Mouse (Mus musculus): ENCODE results near the gene Ankrd44. TPM values are rescaled to one million over a fixed set of nuclear protein-coding genes. Genes with fewer than 3 reads are reported as not detected.

Gene Ankrd44
- polyA plus RNA-seq, 1 experiment from 2014 or later = 11.4 TPM

DNA sequence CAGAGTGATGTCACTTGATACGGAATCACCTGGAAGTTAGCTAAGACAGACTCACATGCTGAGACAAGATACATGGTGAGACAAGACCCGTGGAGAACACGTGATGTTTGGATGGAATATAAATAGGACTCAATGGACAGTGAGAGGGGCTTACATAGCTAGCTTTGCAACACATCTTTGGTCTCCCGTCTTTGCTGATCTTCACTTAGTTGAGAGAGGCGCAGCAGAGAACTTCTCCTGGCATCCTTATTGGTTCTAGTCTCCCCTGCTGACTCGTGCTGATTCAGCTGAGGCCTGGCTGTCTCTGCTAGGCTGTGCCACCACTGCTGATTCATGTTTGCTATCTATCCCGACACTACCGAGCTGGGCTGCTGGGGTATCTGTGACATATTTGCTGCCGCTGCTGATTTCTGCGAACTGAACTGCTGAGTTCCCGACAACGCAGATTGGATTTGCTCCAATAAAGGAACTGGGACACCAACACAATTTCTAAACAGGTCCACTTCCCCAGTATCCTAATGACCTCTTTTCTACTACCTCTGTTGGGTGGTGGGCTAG, 23.4 kb downstream of the Ankrd44 start:
- no peaks in the 10 kb centered on the region for H3K27me3 ChIP-seq (ENCODE audit: control insufficient read depth, insufficient read depth, low read length)
- H3K9ac ChIP-seq (ENCODE audit: low read length) = no peak overlapping the region
- H3K4me3 ChIP-seq (ENCODE audit: low read length) = no peak overlapping the region
- H3K4me1 ChIP-seq (ENCODE audit: control insufficient read depth, insufficient read depth, low read length) = peaks cover 38% of the 10 kb centered on the region
- 77% methylated on average over 12 of the region's 12 CpGs for WGBS
- no peak overlapping the region for H3K4me2 ChIP-seq (ENCODE audit: low read depth, low read length)
- H3K27ac ChIP-seq (ENCODE audit: low read length) = no peak overlapping the region
- ATAC-seq (replicated peaks; ENCODE audit: extremely low read depth, insufficient read depth, low FRiP score) = no peak
- no peaks in the 10 kb centered on the region for H3K36me3 ChIP-seq (ENCODE audit: control insufficient read depth, insufficient read depth)
- 0 out of 2 replicates have a peak, but pooled peaks cover 5% of the 10 kb centered on the region for H3K9me3 ChIP-seq (replicated peaks; ENCODE audit: control insufficient read depth, low read length)

DNA sequence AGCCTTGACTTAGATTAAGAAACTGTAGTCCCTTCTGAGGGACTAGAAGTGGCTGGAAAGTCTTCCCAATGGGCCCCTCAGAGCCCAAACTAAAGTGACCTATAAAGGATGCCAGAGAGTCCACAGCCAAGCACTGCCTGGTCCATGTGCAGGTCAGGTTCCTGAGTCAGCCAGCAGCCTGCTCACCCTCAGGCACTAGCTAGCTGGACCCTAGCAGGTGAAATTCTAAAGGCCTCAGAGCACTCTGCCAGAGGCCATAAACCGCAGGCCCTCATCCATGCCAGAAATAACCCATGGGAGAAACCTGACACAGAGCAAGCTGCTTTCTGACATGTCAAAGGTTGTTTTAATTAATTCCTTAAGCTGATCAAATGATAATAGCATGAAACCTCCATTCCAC, 25.1 kb downstream of the Ankrd44 start:
- H3K4me1 ChIP-seq (ENCODE audit: control insufficient read depth, insufficient read depth, low read length) = peaks cover 38% of the 10 kb centered on the region
- no peaks in the 10 kb centered on the region for H3K36me3 ChIP-seq (ENCODE audit: control insufficient read depth, insufficient read depth)
- WGBS = 44% methylated on average over 1 of the region's 1 CpGs

DNA sequence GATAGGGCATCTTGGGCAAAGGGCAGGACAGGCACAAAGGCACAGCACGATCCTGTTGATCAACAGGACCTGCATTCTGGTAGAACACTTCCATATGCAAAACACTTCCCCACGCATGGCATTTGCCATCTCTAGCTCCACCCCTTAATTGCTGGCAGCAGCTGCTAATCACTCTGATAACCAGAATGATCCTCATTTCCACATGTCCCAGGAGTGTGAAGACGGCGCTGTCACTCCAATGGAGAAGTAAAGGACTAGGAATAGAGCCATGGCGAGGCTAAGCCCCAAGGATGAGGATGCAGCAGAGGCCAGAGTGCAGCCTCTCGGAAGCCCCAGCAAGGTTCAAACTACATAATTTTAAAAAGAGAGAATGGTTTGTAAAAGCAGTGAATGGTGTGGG, 26.9 kb downstream of the Ankrd44 start:
- H3K36me3 ChIP-seq (ENCODE audit: control insufficient read depth, insufficient read depth) = no peaks in the 10 kb centered on the region
- 0 out of 2 replicates have a peak, but pooled peaks have one; percentile 31 for ATAC-seq (replicated peaks; ENCODE audit: extremely low read depth, insufficient read depth, low FRiP score)
- 60% methylated on average over 6 of the region's 6 CpGs for WGBS
- no peak overlapping the region for H3K27ac ChIP-seq (ENCODE audit: low read length)
- H3K9ac ChIP-seq (ENCODE audit: low read length) = no peak overlapping the region
- H3K9me3 ChIP-seq (replicated peaks; ENCODE audit: control insufficient read depth, low read length) = 0 out of 2 replicates have a peak, but pooled peaks cover 5% of the 10 kb centered on the region
- peaks cover 32% of the 10 kb centered on the region for H3K4me1 ChIP-seq (ENCODE audit: control insufficient read depth, insufficient read depth, low read length)
- H3K4me3 ChIP-seq (ENCODE audit: low read length) = no peak overlapping the region
- H3K27me3 ChIP-seq (ENCODE audit: control insufficient read depth, insufficient read depth, low read length) = no peaks in the 10 kb centered on the region
- H3K4me2 ChIP-seq (ENCODE audit: low read depth, low read length) = no peak overlapping the region; the same call in 1 of the 2 replicates

More for the DNA sequence above, 25.1 kb downstream of the Ankrd44 start:
- Histone ChIP-seq H3K4me3 (ENCODE audit: low read length) (no peak overlapping the region), H3K27me3 (ENCODE audit: control insufficient read depth, insufficient read depth, low read length) (no peaks in the 10 kb centered on the region), H3K27ac (ENCODE audit: low read length) (peak overlapping the region; percentile 30; the same call in 1 of the 2 replicates), H3K4me2 (ENCODE audit: low read depth, low read length) (no peak overlapping the region), H3K9me3 (replicated peaks; ENCODE audit: control insufficient read depth, low read length) (0 out of 2 replicates have a peak, but pooled peaks cover 5% of the 10 kb centered on the region), H3K9ac (ENCODE audit: low read length) (no peak overlapping the region)
- no peak for ATAC-seq (replicated peaks; ENCODE audit: extremely low read depth, insufficient read depth, low FRiP score)

DNA sequence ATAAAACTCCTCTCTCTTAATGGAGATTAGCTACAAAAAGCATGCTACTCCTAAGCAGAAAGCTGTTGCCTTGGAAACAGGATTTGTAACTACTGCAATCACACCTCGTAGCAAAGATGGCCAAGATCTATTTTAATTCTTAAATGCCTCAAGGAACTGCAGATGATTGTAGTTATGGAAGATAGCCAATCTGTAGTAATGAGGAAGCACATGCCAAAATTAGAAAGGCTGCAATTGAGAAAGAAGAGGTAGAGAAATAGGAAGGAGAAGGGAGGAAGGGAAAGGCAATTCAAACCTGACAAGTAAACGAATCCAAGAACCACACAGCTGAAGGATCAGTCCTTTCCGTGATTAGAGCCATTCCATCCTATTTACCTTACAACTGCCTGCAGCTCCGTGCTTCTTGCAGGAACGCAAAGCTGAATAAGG, 27.5 kb downstream of the Ankrd44 start:
- WGBS = 24% methylated on average over 5 of the region's 5 CpGs
- Histone ChIP-seq H3K4me3 (ENCODE audit: low read length) (no peak overlapping the region), H3K4me1 (ENCODE audit: control insufficient read depth, insufficient read depth, low read length) (peaks cover 32% of the 10 kb centered on the region), H3K27me3 (ENCODE audit: control insufficient read depth, insufficient read depth, low read length) (no peaks in the 10 kb centered on the region), H3K36me3 (ENCODE audit: control insufficient read depth, insufficient read depth) (no peaks in the 10 kb centered on the region), H3K9me3 (replicated peaks; ENCODE audit: control insufficient read depth, low read length) (0 out of 2 replicates have a peak, but pooled peaks cover 5% of the 10 kb centered on the region), H3K9ac (ENCODE audit: low read length) (no peak overlapping the region), H3K4me2 (ENCODE audit: low read depth, low read length) (peak overlapping the region; percentile 26; the same call in 1 of the 2 replicates), H3K27ac (ENCODE audit: low read length) (no peak overlapping the region; the same call in 1 of the 2 replicates)
- ATAC-seq (replicated peaks; ENCODE audit: extremely low read depth, insufficient read depth, low FRiP score) = no peak

DNA sequence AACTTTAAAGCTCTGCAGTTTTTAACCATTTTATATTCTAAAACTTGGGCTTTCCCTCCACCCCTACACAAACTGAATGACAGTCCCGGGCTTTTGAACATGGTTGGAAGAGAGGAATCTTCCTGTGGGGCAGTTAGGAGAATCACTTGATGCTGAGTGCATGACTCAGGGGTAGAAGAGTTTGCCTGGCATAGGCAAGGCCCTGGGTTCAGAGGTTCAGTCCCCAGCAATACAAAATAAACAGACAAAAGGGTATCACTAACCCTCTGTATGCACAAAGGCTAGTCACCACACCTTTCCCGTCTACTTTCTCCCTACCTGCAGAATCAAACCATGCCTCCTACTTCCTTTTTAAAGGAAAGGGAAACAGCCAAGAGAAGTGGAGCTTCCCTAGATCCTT, 28.5 kb downstream of the Ankrd44 start:
- ATAC-seq (replicated peaks; ENCODE audit: extremely low read depth, insufficient read depth, low FRiP score) = no peak
- no peaks in the 10 kb centered on the region for H3K36me3 ChIP-seq (ENCODE audit: control insufficient read depth, insufficient read depth)
- H3K27me3 ChIP-seq (ENCODE audit: control insufficient read depth, insufficient read depth, low read length) = no peaks in the 10 kb centered on the region
- H3K4me2 ChIP-seq (ENCODE audit: low read depth, low read length) = no peak overlapping the region
- 0 out of 2 replicates have a peak, but pooled peaks cover 5% of the 10 kb centered on the region for H3K9me3 ChIP-seq (replicated peaks; ENCODE audit: control insufficient read depth, low read length)
- 87% methylated on average over 2 of the region's 2 CpGs for WGBS
- H3K4me3 ChIP-seq (ENCODE audit: low read length) = no peak overlapping the region
- H3K9ac ChIP-seq (ENCODE audit: low read length) = no peak overlapping the region
- peaks cover 32% of the 10 kb centered on the region for H3K4me1 ChIP-seq (ENCODE audit: control insufficient read depth, insufficient read depth, low read length)
- no peak overlapping the region for H3K27ac ChIP-seq (ENCODE audit: low read length)

DNA sequence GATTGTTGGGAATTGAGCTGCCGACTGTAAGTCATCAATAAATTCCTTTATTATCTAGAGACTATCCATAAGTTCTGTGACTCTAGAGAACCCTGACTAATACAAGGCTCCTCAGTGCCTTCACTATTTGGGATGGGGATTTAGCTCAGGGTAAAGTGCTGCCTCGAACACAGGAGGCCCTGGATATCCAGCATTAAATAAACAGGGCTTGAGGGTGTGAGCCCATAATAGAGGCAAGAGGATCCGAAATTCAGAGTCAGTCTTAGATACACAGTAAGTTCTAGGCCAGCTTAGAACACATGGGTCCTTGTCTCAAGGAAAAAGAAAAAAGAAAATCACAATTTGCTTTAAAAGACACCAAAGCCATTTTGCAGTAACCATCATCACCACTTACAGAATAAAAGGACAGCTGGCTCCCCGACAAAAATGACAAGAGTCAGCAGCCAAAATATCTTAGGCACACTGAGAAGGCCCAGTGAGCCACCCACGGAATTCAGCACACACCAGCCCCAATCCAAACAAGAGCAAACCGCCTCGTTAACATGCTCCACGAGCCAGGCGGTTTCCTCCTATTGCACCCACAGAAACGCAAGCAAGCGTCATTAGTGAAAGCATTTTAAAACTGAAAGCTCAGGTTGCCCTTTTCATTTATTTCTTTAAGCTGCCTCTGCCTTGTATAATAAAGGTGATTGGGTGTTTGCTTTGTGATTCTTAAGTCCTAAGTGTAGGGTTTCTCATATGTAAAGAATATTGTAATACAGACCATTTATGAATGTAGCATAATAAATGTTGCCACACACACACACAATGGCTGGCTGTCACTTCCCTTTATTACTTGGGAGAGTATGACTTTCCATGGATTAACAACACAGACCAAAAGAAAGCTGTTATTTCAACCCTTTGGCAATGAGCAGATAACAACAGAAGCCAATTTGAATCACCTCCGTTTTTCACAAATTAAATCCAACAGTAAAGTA, 29.8 kb downstream of the Ankrd44 start:
- Histone ChIP-seq H3K9me3 (replicated peaks; ENCODE audit: control insufficient read depth, low read length) (no peaks in the 10 kb centered on the region), H3K4me1 (ENCODE audit: control insufficient read depth, insufficient read depth, low read length) (peaks cover 30% of the 10 kb centered on the region), H3K4me3 (ENCODE audit: low read length) (no peak overlapping the region), H3K9ac (ENCODE audit: low read length) (no peak overlapping the region), H3K4me2 (ENCODE audit: low read depth, low read length) (no peak overlapping the region), H3K27ac (ENCODE audit: low read length) (no peak overlapping the region), H3K36me3 (ENCODE audit: control insufficient read depth, insufficient read depth) (no peaks in the 10 kb centered on the region), H3K27me3 (ENCODE audit: control insufficient read depth, insufficient read depth, low read length) (no peaks in the 10 kb centered on the region)
- no peak for ATAC-seq (replicated peaks; ENCODE audit: extremely low read depth, insufficient read depth, low FRiP score)
- 41% methylated on average over 11 of the region's 12 CpGs for WGBS

DNA sequence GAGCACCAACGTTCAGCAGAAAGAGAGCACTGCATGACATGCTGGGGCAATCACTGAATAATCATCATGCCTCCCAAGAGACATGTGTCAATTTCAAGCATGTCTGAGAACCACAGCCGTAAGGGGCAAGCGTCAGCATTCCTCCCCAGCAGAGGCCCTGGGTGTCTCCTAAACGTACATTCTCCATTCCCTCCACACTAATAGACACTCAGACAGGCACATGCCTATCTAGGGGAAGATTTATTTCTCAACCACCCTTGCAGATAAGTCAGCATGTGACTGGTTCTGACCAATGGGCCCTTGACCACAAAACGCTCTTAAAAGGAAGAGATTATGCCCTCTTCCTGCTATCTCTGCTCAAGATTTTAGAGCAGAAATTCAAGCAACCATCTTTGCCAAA, 37.7 kb downstream of the Ankrd44 start:
- Histone ChIP-seq H3K4me1 (ENCODE audit: control insufficient read depth, insufficient read depth, low read length) (peaks cover 9% of the 10 kb centered on the region), H3K9ac (ENCODE audit: low read length) (no peak overlapping the region), H3K27ac (ENCODE audit: low read length) (no peak overlapping the region), H3K36me3 (ENCODE audit: control insufficient read depth, insufficient read depth) (no peaks in the 10 kb centered on the region), H3K9me3 (replicated peaks; ENCODE audit: control insufficient read depth, low read length) (no peaks in the 10 kb centered on the region), H3K27me3 (ENCODE audit: control insufficient read depth, insufficient read depth, low read length) (no peaks in the 10 kb centered on the region), H3K4me3 (ENCODE audit: low read length) (no peak overlapping the region), H3K4me2 (ENCODE audit: low read depth, low read length) (no peak overlapping the region)
- WGBS = 30% methylated on average over 5 of the region's 5 CpGs
- ATAC-seq (replicated peaks; ENCODE audit: extremely low read depth, insufficient read depth, low FRiP score) = no peak

DNA sequence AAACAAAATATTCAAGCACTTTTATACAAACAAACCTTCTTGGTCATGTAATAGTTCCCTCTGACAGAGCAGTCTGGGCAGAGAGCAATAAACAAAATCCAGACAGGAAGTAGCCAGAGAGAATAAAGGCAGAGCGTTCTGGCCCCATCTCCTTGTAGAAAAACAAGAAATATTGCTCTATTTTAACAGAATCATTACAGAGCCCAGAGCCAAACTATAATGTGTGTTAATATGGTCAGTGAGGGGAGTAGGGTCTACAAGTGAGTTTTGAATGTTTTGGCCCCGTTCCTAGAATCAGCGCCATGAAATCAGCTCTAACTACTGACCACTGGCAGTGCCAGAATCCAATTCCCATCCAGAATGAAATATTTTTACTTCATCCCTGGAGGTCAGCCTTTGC, 38.3 kb downstream of the Ankrd44 start:
- peaks cover 9% of the 10 kb centered on the region for H3K4me1 ChIP-seq (ENCODE audit: control insufficient read depth, insufficient read depth, low read length)
- H3K36me3 ChIP-seq (ENCODE audit: control insufficient read depth, insufficient read depth) = no peaks in the 10 kb centered on the region
- H3K27ac ChIP-seq (ENCODE audit: low read length) = no peak overlapping the region
- no peak overlapping the region for H3K4me3 ChIP-seq (ENCODE audit: low read length)
- H3K27me3 ChIP-seq (ENCODE audit: control insufficient read depth, insufficient read depth, low read length) = no peaks in the 10 kb centered on the region
- no peak overlapping the region for H3K9ac ChIP-seq (ENCODE audit: low read length)
- no peak overlapping the region for H3K4me2 ChIP-seq (ENCODE audit: low read depth, low read length)
- WGBS = 66% methylated on average over 3 of the region's 3 CpGs
- no peaks in the 10 kb centered on the region for H3K9me3 ChIP-seq (replicated peaks; ENCODE audit: control insufficient read depth, low read length)
- no peak for ATAC-seq (replicated peaks; ENCODE audit: extremely low read depth, insufficient read depth, low FRiP score)

Data from heart, embryonic 16.5 days (tissue).